Mouse (Mus musculus) inflammation-experienced regulatory T-cells (primary cell): ENCODE results near the gene Hoxb9. TPM values are rescaled to one million over a fixed set of nuclear protein-coding genes. Genes with fewer than 3 reads are reported as not detected.

Experiments used
- polyA plus RNA-seq, 2 experiments: library from polyadenylated mRNA; unstranded; fragments of 100-300 nt; shearing (Covaris generic); gene quantifications; one replicate each; pipeline ENCODE4 v1.2.1; 2017

Gene Hoxb9
- polyA plus RNA-seq: not detected

DNA sequence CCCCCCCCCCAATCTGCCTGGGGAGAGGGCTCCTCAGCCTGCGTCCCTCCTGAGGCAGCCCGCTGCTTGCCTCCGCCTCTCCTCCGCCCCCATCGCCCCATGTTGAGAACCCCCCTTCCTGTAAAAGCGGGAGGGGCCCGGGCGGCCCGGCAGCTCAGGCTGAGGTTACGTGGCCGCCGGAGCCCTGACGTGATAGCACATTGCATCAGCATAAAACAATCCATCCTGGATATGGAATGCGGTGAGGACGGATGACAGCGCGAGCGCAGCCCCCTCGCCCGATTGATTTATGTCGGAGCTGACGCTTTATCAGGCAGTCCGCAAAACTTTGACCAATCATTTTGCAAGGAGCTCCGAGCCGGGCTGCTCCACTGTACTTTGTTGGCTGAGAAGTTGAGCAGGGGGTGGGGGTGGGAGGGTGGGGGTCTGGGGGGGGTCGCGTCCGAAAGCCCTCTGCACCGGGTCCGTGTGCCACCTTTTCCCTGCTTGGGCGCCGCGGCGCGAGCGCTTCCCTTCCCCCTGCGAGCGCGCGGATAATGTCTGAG, at the start of gene Hoxb9:
TSS of gene Hoxb9 (plus strand) at position 462 of the 545 bp plus-strand sequence.

GRCm38 (mm10) chr11:96281855-96282570, 10.8 kb downstream of the Hoxb9 start, which contains the start of gene Hoxb8:
Hoxb8 (plus strand) TSS chr11:96281905.

GRCm38 (mm10) chr11:96285771-96286738, 14.8 kb downstream of the Hoxb9 start, which contains the start of gene Hoxb7:
Hoxb7 (plus strand) TSS chr11:96286623.

DNA sequence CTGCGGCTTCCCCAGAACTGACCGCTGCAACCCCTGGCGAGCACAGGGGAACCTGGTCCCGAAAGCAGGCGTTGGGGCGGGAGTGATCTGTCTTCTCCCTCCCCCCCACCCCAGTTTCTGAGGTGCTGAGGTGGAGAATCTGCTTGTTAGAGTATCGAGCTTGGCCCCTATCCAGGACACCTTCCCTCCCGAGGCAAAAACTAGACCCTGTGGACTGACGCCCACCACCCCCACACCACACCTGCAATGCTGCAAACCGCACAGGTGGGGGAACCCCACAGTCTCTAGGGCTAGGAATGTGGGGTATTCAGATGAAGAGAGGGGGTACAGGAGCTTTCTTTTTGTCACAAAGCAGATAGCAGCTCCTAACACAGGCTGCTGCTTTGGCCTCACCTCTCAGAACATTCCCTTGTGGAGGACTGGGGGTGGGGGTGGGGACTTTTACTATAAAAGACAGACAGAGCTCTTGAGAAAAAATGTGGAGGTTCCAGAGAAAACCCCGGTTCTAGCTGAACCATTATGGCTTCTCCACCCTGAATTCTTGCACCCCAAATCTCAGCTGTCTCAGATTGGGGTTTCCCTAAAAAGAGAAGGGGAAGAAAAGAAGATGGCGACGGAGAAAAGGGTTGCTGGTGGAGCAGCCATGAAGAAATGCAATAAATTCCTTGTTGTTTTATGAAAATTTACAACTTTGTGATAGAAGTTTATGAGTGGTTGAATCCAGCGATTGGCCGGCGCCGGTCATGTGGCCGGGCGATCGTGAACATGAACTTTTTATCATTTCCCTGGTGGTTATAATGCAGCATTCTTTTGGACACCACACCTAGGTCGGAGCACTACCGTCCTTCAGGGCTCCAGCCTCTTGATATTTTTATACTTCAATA, 20.7 kb downstream of the Hoxb9 start, which contains the start of gene Hoxb6:
TSS of gene Hoxb6 (plus strand) at position 796 of the 884 bp plus-strand sequence.

GRCm38 (mm10) chr11:96303151-96304099, 32.2 kb downstream of the Hoxb9 start, which contains the start of gene Hoxb5:
Hoxb5 (plus strand) TSS chr11:96303336.

GRCm38 (mm10) chr11:96317608-96318367, 46.5 kb downstream of the Hoxb9 start, which contains the start of gene Hoxb4:
Hoxb4 (plus strand) TSS chr11:96318267.

GRCm38 (mm10) chr11:96323154-96323553, 51.9 kb downstream of the Hoxb9 start, which contains the start of gene Hoxb3:
Hoxb3 (plus strand) TSS chr11:96323326.

Other genes with a start within 250 kb of the Hoxb9 start
- not detected for gene Gip, start 246.9 kb upstream of the Hoxb9 start, polyA plus RNA-seq
- gene Snf8, start 236.6 kb upstream of the Hoxb9 start, polyA plus RNA-seq: 10 to 100 TPM; 82.6 to 87.8 TPM
- 10 to 100 TPM; 42.9 to 43.9 TPM for gene Ube2z, start 206.1 kb upstream of the Hoxb9 start, polyA plus RNA-seq
- gene Atp5g1, start 195.8 kb upstream of the Hoxb9 start, polyA plus RNA-seq: 100 to 1,000 TPM; 302 to 318 TPM
- under 1 TPM in 1 of 2 experiments, not detected in 1; 0.27 TPM for gene Calcoco2, start 159.5 kb upstream of the Hoxb9 start, polyA plus RNA-seq
- gene Ttll6, start 137.7 kb upstream of the Hoxb9 start, polyA plus RNA-seq: under 1 TPM; 0.06 to 0.23 TPM
- under 1 TPM in 1 of 2 experiments, not detected in 1; 0.14 TPM for gene Hoxb13, start 77.1 kb upstream of the Hoxb9 start, polyA plus RNA-seq
- not detected for gene Hoxb8, start 10.4 kb downstream of the Hoxb9 start, polyA plus RNA-seq
- not detected for gene Hoxb7, start 15.2 kb downstream of the Hoxb9 start, polyA plus RNA-seq
- gene Hoxb6, start 21.0 kb downstream of the Hoxb9 start, polyA plus RNA-seq: not detected
- gene Hoxb5, start 31.9 kb downstream of the Hoxb9 start, polyA plus RNA-seq: 1 to 10 TPM in 1 of 2 experiments, under 1 TPM in 1; 0.14 to 1.1 TPM
- gene Hoxb4, start 46.8 kb downstream of the Hoxb9 start, polyA plus RNA-seq: under 1 TPM; 0.61 to 0.72 TPM
- gene Hoxb3, start 51.9 kb downstream of the Hoxb9 start, polyA plus RNA-seq: under 1 TPM in 1 of 2 experiments, not detected in 1; 0.25 TPM
- under 1 TPM; 0.10 to 0.91 TPM for gene Hoxb2, start 79.1 kb downstream of the Hoxb9 start, polyA plus RNA-seq
- under 1 TPM in 1 of 2 experiments, not detected in 1; 0.68 TPM for gene Hoxb1, start 94.3 kb downstream of the Hoxb9 start, polyA plus RNA-seq
- gene Skap1, start 193.1 kb downstream of the Hoxb9 start, polyA plus RNA-seq: 100 to 1,000 TPM; 606 to 640 TPM